Mouse (Mus musculus) retina, postnatal 1 day (tissue): ENCODE measurements around the gene Nans.

Source experiments
- DNase-seq: peaks from one replicate; pipeline ENCODE4 v3.0.0-alpha.2; 2012

The Nans gene

GRCm38 (mm10) chr4:46489028-46489925 is at the start of gene Nans:
Gene Nans, plus strand, starts transcription at chr4:46489248.
- DNase-seq, result peak; percentile 97

- DNase-seq, result no peak
These were observed 46.5 kb upstream of the Nans start for GRCm38 (mm10) chr4:46442501-46442900.

GRCm38 (mm10) chr4:46445237-46445945 is 43.7 kb upstream of the Nans start:
- DNase-seq, result peak; percentile 21

- no peak for DNase-seq
These were observed 41.6 kb upstream of the Nans start for GRCm38 (mm10) chr4:46447461-46447860.

- peak; percentile 14 for DNase-seq
These were observed 40.2 kb upstream of the Nans start for GRCm38 (mm10) chr4:46448886-46449285.

- no peak for DNase-seq
These were observed 39.0 kb upstream of the Nans start for GRCm38 (mm10) chr4:46450020-46450518.

- DNase-seq, result peak; percentile 96
These were observed 38.4 kb upstream of the Nans start, which contains the start of gene Anp32b for GRCm38 (mm10) chr4:46450519-46451131. Gene Anp32b, plus strand, starts transcription at chr4:46450902.

GRCm38 (mm10) chr4:46451240-46451757 is 37.7 kb upstream of the Nans start:
- peak; percentile 77 for DNase-seq

- DNase-seq, result peak; percentile 93
These were observed 37.1 kb upstream of the Nans start for GRCm38 (mm10) chr4:46451758-46452480.

GRCm38 (mm10) chr4:46452481-46452850 is 36.6 kb upstream of the Nans start:
- DNase-seq, result peak; percentile 83

GRCm38 (mm10) chr4:46452855-46453719 is 36.0 kb upstream of the Nans start:
- no peak for DNase-seq

- peak; percentile 14 for DNase-seq
These were observed 34.8 kb upstream of the Nans start for GRCm38 (mm10) chr4:46454097-46454864.

GRCm38 (mm10) chr4:46456762-46457161 is 32.3 kb upstream of the Nans start:
- DNase-seq, result no peak

GRCm38 (mm10) chr4:46457186-46457585 is 31.9 kb upstream of the Nans start:
- no peak for DNase-seq

GRCm38 (mm10) chr4:46458411-46458810 is 30.6 kb upstream of the Nans start:
- DNase-seq, result no peak

- DNase-seq, result peak; percentile 38
These were observed 25.8 kb upstream of the Nans start for GRCm38 (mm10) chr4:46463130-46463830.

GRCm38 (mm10) chr4:46465740-46466139 is 23.3 kb upstream of the Nans start:
- DNase-seq, result no peak

- DNase-seq, result no peak
These were observed 13.9 kb upstream of the Nans start for GRCm38 (mm10) chr4:46475101-46475500.

- no peak for DNase-seq
These were observed 10.0 kb upstream of the Nans start for GRCm38 (mm10) chr4:46479081-46479480.
